Mouse (Mus musculus) midbrain, embryonic 14.5 days (tissue): Measurements from ENCODE around the gene Pola1. TPM values are rescaled to one million over a fixed set of nuclear protein-coding genes. Genes with fewer than 3 reads are reported as not detected.

Experiments used
- ATAC-seq: fragments of 200-750 bp; cut with Nextera tagmentation; 2 replicates; pipeline ENCODE4 v1.8.0; 2017; ENCODE audit warnings: moderate number of reproducible peaks, moderate library complexity; ENCODE audit not compliant: low FRiP score, low TSS enrichment
- DNase-seq: peaks from one replicate; pipeline ENCODE4 v3.0.0-alpha.2; 2015
- H3K27ac ChIP-seq: fragments of 300-500 bp; sonication (generic); replicated peaks from 2 replicates; pipeline ENCODE4 v1.5.1; 2014; ENCODE audit warnings: mild to moderate bottlenecking, low read depth, low read length, moderate library complexity
- H3K27me3 ChIP-seq: fragments of 300-500 bp; sonication (generic); 2 replicates; pipeline ENCODE4 v1.6.1; 2014; ENCODE audit warnings: low read length, control low read depth, mixed read lengths; ENCODE audit not compliant: control insufficient read depth, insufficient read depth
- H3K36me3 ChIP-seq: fragments of 300-500 bp; sonication (generic); 2 replicates; pipeline ENCODE4 v1.6.1; 2014; ENCODE audit warnings: low read length, control low read depth; ENCODE audit not compliant: control insufficient read depth, insufficient read depth
- H3K4me1 ChIP-seq: fragments of 300-500 bp; sonication (generic); 2 replicates; pipeline ENCODE4 v1.6.1; 2014; ENCODE audit warnings: mild to moderate bottlenecking, antibody characterized with exemption, low read length, control low read depth; ENCODE audit not compliant: control insufficient read depth, insufficient read depth
- H3K4me2 ChIP-seq: fragments of 300-500 bp; sonication (generic); 2 replicates; pipeline ENCODE4 v1.6.1; 2014; ENCODE audit warnings: mild to moderate bottlenecking, low read length, moderate library complexity
- H3K4me3 ChIP-seq: fragments of 300-500 bp; sonication (generic); replicated peaks from 2 replicates; pipeline ENCODE4 v1.5.1; 2014; ENCODE audit warnings: low read depth, low read length
- H3K9ac ChIP-seq: fragments of 300-500 bp; sonication (generic); replicated peaks from 2 replicates; pipeline ENCODE4 v1.6.1; 2014; ENCODE audit warnings: mild to moderate bottlenecking, low read length, moderate library complexity
- H3K9me3 ChIP-seq: fragments of 300-500 bp; sonication (generic); 2 replicates; pipeline ENCODE4 v1.6.1; 2016; ENCODE audit warnings: low read length, control low read depth, mixed read lengths; ENCODE audit not compliant: control insufficient read depth
- WGBS: fragments of 180-500 bp; shearing (Covaris S2); extraction: QIAGEN DNeasy Blood & Tissue Kit; methylation state at CpG from one replicate; pipeline ENCODE4 v1.1.7; 2014; 5-methylcytosine and 5-hydroxymethylcytosine counted together
- polyA plus RNA-seq: library from polyadenylated mRNA; unstranded; fragments of >200 nt; fragmentation: Nextera tagmentation; extraction: Ambion mirVana; gene quantifications from 2 replicates; pipeline ENCODE4 v1.2.1, GENCODE M21; 2014

The Pola1 gene
- polyA plus RNA-seq, 1 experiment from 2014 or later: 6.4 TPM

DNA sequence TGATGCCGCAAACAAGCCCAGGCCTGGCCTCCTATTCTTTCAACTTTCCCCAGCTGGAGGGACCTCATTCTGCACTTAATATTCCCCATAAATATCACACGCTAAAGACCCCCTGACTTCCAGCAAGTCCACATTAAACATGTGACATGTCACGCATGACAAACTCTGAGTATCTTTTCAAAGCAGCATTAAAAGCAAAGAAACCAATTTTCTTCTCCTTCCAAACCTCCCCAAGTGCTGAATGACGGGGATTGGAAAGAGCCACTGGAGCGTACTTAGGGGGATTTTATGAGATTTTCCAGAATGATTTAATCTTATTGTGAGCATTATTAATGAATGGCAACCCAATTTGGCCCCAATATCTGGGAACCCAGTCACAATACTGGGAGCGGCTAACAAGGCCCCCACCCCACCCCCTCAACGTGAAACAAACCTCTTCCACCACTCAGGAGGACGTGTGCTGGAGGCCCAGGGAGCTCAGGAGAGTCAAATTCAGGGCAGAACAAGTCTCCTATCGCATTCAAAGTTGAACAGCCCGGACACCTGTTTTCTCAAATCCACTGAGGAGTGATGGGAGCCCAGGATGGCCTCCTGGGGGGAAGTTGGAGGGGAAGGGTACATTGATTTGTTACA is 331.7 kb downstream of the Pola1 start:
- peaks cover 64% of the 10 kb centered on the region for H3K27me3 ChIP-seq
- ATAC-seq (no peak), DNase-seq (peak; percentile 6)
- no peak overlapping the region for H3K9ac ChIP-seq
- H3K4me2 ChIP-seq: no peak overlapping the region
- H3K4me1 ChIP-seq: no peaks in the 10 kb centered on the region
- no peak overlapping the region for H3K27ac ChIP-seq
- 24% methylated on average over 10 of the region's 10 CpGs for WGBS
- H3K36me3 ChIP-seq: no peaks in the 10 kb centered on the region
- H3K4me3 ChIP-seq: no peak overlapping the region
- no peaks in the 10 kb centered on the region for H3K9me3 ChIP-seq

DNA sequence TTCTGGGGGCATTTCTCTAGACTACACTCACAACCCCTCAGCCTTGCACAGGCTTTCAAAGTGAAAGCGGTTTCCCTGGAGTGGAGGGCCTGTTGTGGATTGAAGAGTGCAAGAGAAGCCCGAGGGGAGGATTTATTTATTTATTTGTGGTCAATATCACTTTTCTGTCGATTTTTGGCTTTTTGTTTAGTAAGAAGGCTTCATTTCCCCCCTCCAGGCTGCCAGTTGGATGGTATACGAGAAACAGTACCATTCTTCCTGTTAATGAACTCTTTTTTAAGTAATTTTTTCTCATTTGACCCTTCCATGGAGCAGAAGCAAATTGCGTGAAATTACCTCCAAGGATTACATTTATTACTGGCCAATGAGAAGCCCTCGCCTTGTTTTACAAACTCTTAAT is 332.2 kb downstream of the Pola1 start:
- no peak overlapping the region for H3K4me2 ChIP-seq
- WGBS: 24% methylated on average over 6 of the region's 6 CpGs
- no peak overlapping the region for H3K9ac ChIP-seq
- H3K36me3 ChIP-seq: no peaks in the 10 kb centered on the region
- no peak for DNase-seq
- H3K4me3 ChIP-seq: no peak overlapping the region
- no peak for ATAC-seq
- no peaks in the 10 kb centered on the region for H3K4me1 ChIP-seq
- peaks cover 69% of the 10 kb centered on the region for H3K27me3 ChIP-seq
- no peak overlapping the region for H3K27ac ChIP-seq
- H3K9me3 ChIP-seq: no peaks in the 10 kb centered on the region

DNA sequence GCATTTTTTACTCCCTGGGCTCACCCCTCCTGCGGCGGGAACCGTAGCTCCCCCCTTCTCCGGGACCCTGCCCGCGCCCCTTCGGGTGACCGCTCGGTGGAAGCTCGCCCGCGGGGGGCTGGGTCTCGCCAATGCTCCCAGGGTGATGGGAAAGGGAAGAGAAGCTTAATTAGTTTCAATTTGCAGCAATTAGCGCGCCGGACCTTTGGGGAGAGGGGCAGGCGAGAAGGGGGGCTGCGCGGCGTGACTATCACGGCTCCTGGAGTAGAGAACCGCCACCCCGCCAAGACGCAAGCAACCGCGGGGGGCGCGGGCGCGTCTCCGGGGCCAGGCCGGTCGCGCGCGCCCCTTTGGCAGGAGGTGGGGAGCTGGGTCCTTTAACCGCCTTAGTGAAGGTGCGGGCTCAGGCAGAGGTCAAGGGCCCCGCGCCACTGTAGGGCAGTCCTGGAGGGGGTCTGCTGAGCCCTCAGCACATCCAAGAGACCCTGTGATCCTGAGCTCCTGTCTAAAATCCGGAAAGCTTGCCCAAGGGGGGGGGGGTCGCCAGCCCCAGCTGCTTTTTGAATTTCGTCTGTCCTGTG is 332.8 kb downstream of the Pola1 start:
- H3K9ac ChIP-seq: no peak overlapping the region
- DNase-seq: no peak

DNA sequence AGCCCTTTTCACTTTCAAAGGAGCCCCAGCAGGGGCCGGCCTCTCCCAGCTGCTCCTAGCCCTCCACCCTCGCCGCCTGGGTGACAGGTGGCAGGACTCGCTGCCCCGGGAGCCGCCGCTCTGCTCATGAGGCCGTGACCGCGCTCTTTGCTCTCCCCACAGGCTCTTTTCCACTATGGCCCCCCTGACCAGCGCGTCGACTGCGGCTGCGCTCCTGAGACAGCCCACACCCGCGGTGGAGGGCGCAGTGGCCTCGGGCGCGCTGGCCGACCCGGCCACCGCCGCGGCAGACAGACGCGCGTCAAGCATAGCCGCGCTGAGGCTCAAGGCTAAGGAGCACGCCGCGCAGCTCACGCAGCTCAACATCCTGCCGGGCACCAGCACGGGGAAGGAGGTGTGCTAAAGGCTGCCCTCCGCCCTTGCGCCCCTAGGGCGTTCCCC is 334.9 kb downstream of the Pola1 start:
- ATAC-seq (peak; percentile 57; the same call in 1 of the 2 replicates), DNase-seq (peak; percentile 34)
- Histone ChIP-seq H3K27ac (0 out of 2 replicates have a peak overlapping the region, but pooled peaks have one; percentile 13), H3K27me3 (peaks cover 78% of the 10 kb centered on the region), H3K4me3 (peak overlapping the region; percentile 13; the same call in 1 of the 2 replicates), H3K4me1 (no peaks in the 10 kb centered on the region), H3K36me3 (no peaks in the 10 kb centered on the region), H3K9me3 (no peaks in the 10 kb centered on the region), H3K4me2 (peak overlapping the region; percentile 43), H3K9ac (no peak overlapping the region)
- 15% methylated on average over 40 of the region's 40 CpGs for WGBS

More for the DNA sequence above, 332.8 kb downstream of the Pola1 start:
- Histone ChIP-seq H3K27ac (no peak overlapping the region), H3K4me3 (no peak overlapping the region), H3K4me1 (no peaks in the 10 kb centered on the region), H3K4me2 (peak overlapping the region; percentile 29), H3K9me3 (no peaks in the 10 kb centered on the region), H3K36me3 (no peaks in the 10 kb centered on the region), H3K27me3 (peaks cover 75% of the 10 kb centered on the region)
- 0 out of 2 replicates have a peak, but pooled peaks have one; percentile 36 for ATAC-seq
- WGBS: 22% methylated on average over 43 of the region's 43 CpGs

DNA sequence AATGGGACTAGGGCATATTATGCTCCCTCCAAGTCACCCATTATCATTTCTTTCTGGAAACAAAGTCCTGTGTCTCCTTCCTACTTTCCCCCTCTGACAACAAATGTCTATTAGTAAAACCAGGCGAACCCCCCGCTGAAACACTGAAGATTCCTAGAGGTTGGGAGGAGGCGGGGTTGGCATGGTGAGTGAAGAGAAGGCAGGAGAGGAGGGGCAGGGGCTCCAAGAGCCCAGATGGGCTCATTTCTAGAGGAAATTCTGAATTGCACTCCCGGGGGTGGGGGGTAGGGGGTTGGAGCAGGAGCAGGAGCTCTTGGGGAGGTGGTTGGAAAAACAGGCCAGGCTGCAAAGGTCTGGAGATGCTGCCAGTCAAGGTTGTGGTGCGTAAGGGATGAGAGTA is 336.1 kb downstream of the Pola1 start:
- no peak for ATAC-seq
- DNase-seq: peak; percentile 13
- H3K9ac ChIP-seq: no peak overlapping the region
- no peak overlapping the region for H3K4me3 ChIP-seq
- no peak overlapping the region for H3K27ac ChIP-seq
- peaks cover 72% of the 10 kb centered on the region for H3K27me3 ChIP-seq
- H3K36me3 ChIP-seq: no peaks in the 10 kb centered on the region
- 21% methylated on average over 5 of the region's 5 CpGs for WGBS
- H3K9me3 ChIP-seq: no peaks in the 10 kb centered on the region
- H3K4me1 ChIP-seq: no peaks in the 10 kb centered on the region
- H3K4me2 ChIP-seq: no peak overlapping the region

DNA sequence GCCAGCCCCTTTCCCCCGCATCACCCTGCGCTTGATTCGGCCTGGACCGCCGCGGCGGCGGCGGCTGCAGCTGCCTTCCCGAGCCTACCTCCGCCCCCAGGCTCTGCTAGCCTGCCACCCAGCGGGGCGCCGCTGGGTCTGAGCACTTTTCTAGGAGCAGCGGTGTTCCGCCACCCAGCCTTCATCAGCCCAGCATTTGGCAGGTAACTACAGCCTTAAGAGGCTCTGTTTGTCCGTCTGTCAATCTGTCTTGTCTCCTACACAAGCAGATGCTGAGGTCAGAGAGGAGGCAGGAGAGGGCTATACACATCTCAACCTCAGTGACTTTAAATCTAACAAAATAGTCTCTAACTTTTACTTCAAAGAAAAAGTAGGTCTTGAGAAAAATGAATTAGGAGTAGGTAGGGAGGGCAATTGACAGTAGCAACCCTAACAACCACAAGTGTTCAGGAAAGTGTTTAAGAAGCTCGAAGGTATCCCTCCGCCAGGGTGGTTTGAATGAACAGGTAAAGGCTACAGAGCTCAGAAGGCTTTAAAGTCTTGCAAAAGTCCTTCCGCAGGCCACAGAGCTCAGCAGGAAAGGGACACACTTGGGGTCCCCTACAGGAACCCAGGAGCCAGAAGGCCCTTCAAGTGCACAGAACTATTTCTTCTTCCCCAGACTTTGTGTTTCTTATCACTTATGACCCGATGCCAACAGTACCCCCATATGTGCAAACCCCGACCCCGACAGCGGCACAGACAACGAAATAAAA is 337.0 kb downstream of the Pola1 start:
- Histone ChIP-seq H3K4me2 (no peak overlapping the region), H3K9ac (no peak overlapping the region), H3K27me3 (peaks cover 65% of the 10 kb centered on the region), H3K9me3 (no peaks in the 10 kb centered on the region), H3K4me3 (no peak overlapping the region), H3K27ac (no peak overlapping the region), H3K36me3 (no peaks in the 10 kb centered on the region), H3K4me1 (no peaks in the 10 kb centered on the region)
- DNase-seq (peak; percentile 20), ATAC-seq (no peak)
- WGBS: 21% methylated on average over 25 of the region's 25 CpGs

DNA sequence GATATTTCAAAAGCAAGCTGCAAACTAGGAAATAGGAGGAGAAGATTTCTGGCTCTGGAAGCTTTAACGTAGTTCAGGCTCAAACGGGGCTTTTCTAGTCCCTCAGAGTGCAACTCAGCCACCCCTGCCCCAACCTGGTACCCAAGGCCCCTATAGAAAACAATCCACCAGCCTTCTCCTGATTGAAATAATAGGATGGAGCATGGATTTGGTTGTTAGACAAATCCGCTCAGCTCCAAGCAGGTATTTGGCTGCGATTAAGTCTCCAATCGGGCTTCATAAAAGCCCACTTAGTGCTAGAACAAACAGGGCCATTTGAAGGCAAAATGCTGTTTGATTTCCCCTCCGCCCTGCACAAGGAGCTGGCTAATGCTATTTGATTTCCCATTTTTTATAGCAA is 339.9 kb downstream of the Pola1 start:
- Histone ChIP-seq H3K4me1 (no peaks in the 10 kb centered on the region), H3K36me3 (no peaks in the 10 kb centered on the region), H3K27me3 (peaks cover 60% of the 10 kb centered on the region), H3K4me2 (no peak overlapping the region), H3K27ac (no peak overlapping the region), H3K9ac (no peak overlapping the region), H3K9me3 (no peaks in the 10 kb centered on the region), H3K4me3 (no peak overlapping the region)
- DNase-seq (peak; percentile 11), ATAC-seq (no peak)
- 18% methylated on average over 6 of the region's 6 CpGs for WGBS

DNA sequence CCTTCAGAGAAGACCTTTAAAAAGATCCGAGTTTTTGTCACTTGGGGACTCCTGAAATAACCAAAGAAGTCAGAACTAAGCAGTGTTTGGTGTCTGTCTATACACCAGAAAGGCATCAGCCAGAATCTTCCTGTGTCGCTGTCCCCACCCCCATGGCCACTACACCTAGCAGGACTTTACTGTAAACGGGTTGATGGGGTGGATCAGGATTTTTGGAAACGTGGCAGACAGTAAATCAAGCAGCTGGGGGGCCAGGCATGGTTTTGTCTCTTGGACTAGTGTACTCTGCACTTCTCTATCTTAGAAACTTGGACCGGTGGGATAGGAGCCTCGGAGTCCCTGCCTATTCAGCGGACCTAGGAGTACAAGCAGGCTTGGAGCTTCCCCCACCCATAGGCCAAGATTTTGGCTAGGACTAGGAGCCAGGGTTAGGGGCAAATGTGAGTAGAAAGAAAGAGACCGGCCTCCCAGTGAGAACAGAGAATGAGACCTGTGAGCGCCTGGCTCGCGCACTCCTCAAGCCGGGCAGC is 342.0 kb downstream of the Pola1 start:
- H3K4me2 ChIP-seq: no peak overlapping the region
- ATAC-seq (no peak), DNase-seq (peak; percentile 12)
- WGBS: 17% methylated on average over 12 of the region's 12 CpGs
- H3K27ac ChIP-seq: no peak overlapping the region
- H3K4me1 ChIP-seq: no peaks in the 10 kb centered on the region
- 0 out of 2 replicates have a peak overlapping the region, but pooled peaks have one; percentile 8 for H3K4me3 ChIP-seq
- H3K27me3 ChIP-seq: peaks cover 63% of the 10 kb centered on the region
- H3K36me3 ChIP-seq: no peaks in the 10 kb centered on the region
- no peaks in the 10 kb centered on the region for H3K9me3 ChIP-seq
- no peak overlapping the region for H3K9ac ChIP-seq
